In the genomic region with DNA sequence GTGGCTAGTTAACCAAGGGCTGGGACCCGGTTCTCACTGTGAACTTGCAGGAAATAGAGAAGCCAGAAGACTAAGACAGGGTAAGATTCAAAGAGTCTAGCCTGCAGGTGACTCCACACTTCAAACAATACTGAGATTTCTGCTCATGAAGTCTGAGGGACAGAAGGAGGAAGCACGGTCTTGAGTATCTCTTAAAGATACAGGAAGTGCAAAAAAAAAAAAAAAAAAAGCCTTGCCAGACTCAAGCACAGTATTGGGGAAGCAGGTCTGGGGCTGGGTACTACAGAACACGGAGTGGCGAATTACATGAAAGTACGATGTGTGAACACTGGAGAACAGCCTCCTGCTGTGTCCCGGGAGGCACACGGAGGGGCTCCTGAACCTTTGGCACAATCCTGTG, we compare ENCODE assay signal across 1 mouse cellular context.
A peak's percentile ranks its signal among the peaks of the same experiment; 100 is the strongest.
TF ChIP-seq lines count a peak whose summit lies in the region.

No protein-coding gene starts in this region.

TF ChIP-seq in CH12.LX, 34 proteins besides CTCF, POLR2A, EP300 and RAD21:
- peak; percentile 58 for TF ChIP-seq ELF1 (IDR thresholded peaks at IDR 0.05; ENCODE audit: low read depth, low read length)
- TF ChIP-seq MXI1 (IDR thresholded peaks at IDR 0.05; ENCODE audit: low read depth, low read length), result no peak
- peak; percentile 95 for TF ChIP-seq ZNF384 (IDR thresholded peaks at IDR 0.05; ENCODE audit: low read depth, low read length)
- TF ChIP-seq MEF2A (IDR thresholded peaks at IDR 0.05; ENCODE audit: borderline replicate concordance, low read depth, low read length), result no peak
- TF ChIP-seq MYC (IDR thresholded peaks at IDR 0.05; ENCODE audit: low read depth, low read length), result peak; percentile 41; the same call in 1 of the 2 replicates
